ENCODE assay signal across 10 mouse cellular contexts in genomic region chr14:57161201-57161600, GRCm38 (mm10). TPM values are rescaled to one million over a fixed set of nuclear protein-coding genes. Genes with fewer than 3 reads are reported as not detected.
DNase-seq lines count a peak whose midpoint lies in the region; ATAC-seq lines count a peak whose summit lies in the region.
"Had no signal": no experiment of that assay in that cellular context is flagged by ENCODE, and none has a peak within 500 bp of the region (broad histone marks: within the 10 kb centered on the region; RNA-seq: fewer than 3 reads in every experiment).

No protein-coding gene starts in this region.

- no peak overlapping the region for H3K4me2 ChIP-seq in hindbrain, embryonic 15.5 days
- no peak overlapping the region for H3K4me2 ChIP-seq in hindbrain, embryonic 14.5 days (replicated peaks)
- H3K4me2 ChIP-seq in stomach, embryonic 15.5 days = no peak overlapping the region
- H3K4me2 ChIP-seq in forebrain, embryonic 16.5 days (ENCODE audit: low read length) = no peak overlapping the region
- H3K4me2 ChIP-seq: embryonic facial prominence, embryonic 12.5 days had no signal

- WGBS in hindbrain, embryonic 15.5 days = 58% methylated on average over 4 of the region's 4 CpGs
- 58% methylated on average over 4 of the region's 4 CpGs for WGBS in hindbrain, embryonic 14.5 days
- WGBS in stomach, embryonic 15.5 days = 48% methylated on average over 4 of the region's 4 CpGs
- 69% methylated on average over 4 of the region's 4 CpGs for WGBS in forebrain, embryonic 16.5 days

- no peaks in the 10 kb centered on the region for H3K9me3 ChIP-seq in hindbrain, embryonic 15.5 days
- H3K9me3 ChIP-seq in hindbrain, embryonic 14.5 days (ENCODE audit: control insufficient read depth, low read length) = no peaks in the 10 kb centered on the region
- no peaks in the 10 kb centered on the region for H3K9me3 ChIP-seq in stomach, embryonic 15.5 days
- no peaks in the 10 kb centered on the region; the same call in 1 of the 2 replicates for H3K9me3 ChIP-seq in forebrain, embryonic 16.5 days (ENCODE audit: control insufficient read depth, low read length)
- H3K9me3 ChIP-seq: embryonic facial prominence, embryonic 12.5 days had no signal

- no peaks in the 10 kb centered on the region for H3K36me3 ChIP-seq in hindbrain, embryonic 15.5 days
- H3K36me3 ChIP-seq in hindbrain, embryonic 14.5 days (replicated peaks; ENCODE audit: control insufficient read depth, insufficient read depth) = no peaks in the 10 kb centered on the region
- no peaks in the 10 kb centered on the region for H3K36me3 ChIP-seq in stomach, embryonic 15.5 days
- H3K36me3 ChIP-seq in forebrain, embryonic 16.5 days (ENCODE audit: control insufficient read depth, insufficient read depth) = no peaks in the 10 kb centered on the region
- H3K36me3 ChIP-seq: embryonic facial prominence, embryonic 12.5 days had no signal

- no peak overlapping the region for H3K4me3 ChIP-seq in hindbrain, embryonic 15.5 days
- no peak overlapping the region for H3K4me3 ChIP-seq in hindbrain, embryonic 14.5 days (replicated peaks; ENCODE audit: low read length)
- no peak overlapping the region for H3K4me3 ChIP-seq in stomach, embryonic 15.5 days (replicated peaks)
- H3K4me3 ChIP-seq in forebrain, embryonic 16.5 days (replicated peaks; ENCODE audit: low read length) = no peak overlapping the region
- H3K4me3 ChIP-seq: embryonic facial prominence, embryonic 12.5 days had no signal

- 0 out of 2 replicates have a peak, but pooled peaks cover 4% of the 10 kb centered on the region for H3K4me1 ChIP-seq in hindbrain, embryonic 15.5 days (replicated peaks)
- 0 out of 2 replicates have a peak, but pooled peaks cover 4% of the 10 kb centered on the region for H3K4me1 ChIP-seq in hindbrain, embryonic 14.5 days (replicated peaks; ENCODE audit: control insufficient read depth, insufficient read depth, low read length)
- 0 out of 2 replicates have a peak, but pooled peaks cover 13% of the 10 kb centered on the region for H3K4me1 ChIP-seq in stomach, embryonic 15.5 days
- H3K4me1 ChIP-seq in forebrain, embryonic 16.5 days (replicated peaks; ENCODE audit: control insufficient read depth, insufficient read depth, low read length) = no peaks in the 10 kb centered on the region
- H3K4me1 ChIP-seq: embryonic facial prominence, embryonic 12.5 days had no signal

- no peak overlapping the region for H3K27ac ChIP-seq in hindbrain, embryonic 15.5 days (replicated peaks)
- no peak overlapping the region for H3K27ac ChIP-seq in hindbrain, embryonic 14.5 days
- H3K27ac ChIP-seq in stomach, embryonic 15.5 days = peak overlapping the region; percentile 62; the same call in 1 of the 2 replicates
- no peak overlapping the region for H3K27ac ChIP-seq in forebrain, embryonic 16.5 days (ENCODE audit: low read length)
- H3K27ac ChIP-seq: embryonic facial prominence, embryonic 12.5 days had no signal

- ATAC-seq in hindbrain, embryonic 15.5 days (ENCODE audit: low FRiP score, low read depth) = peak; percentile 54; the same call in 1 of the 2 replicates
- no peak; the same call in 1 of the 2 replicates for ATAC-seq in hindbrain, embryonic 14.5 days (ENCODE audit: low FRiP score)
- ATAC-seq in stomach, embryonic 15.5 days (ENCODE audit: insufficient read depth, low FRiP score, low read depth) = peak; percentile 65; the same call in 1 of the 2 replicates
- no peak; the same call in 1 of the 2 replicates for ATAC-seq in forebrain, embryonic 16.5 days

- no peak for DNase-seq in hindbrain, embryonic 14.5 days (ENCODE audit: low spot score)
- DNase-seq in adipocyte (ENCODE audit: low spot score) = peak; percentile 22
- peak; percentile 6 for DNase-seq in forelimb bud, embryonic 11.5 days (ENCODE audit: low read depth, low spot score)
- DNase-seq in layer of hippocampus, adult 9-10 months (ENCODE audit: low spot score) = peak; percentile 11
- DNase-seq in T-cell, adult 2 months (ENCODE audit: low spot score) = no peak

- no peaks in the 10 kb centered on the region for H3K27me3 ChIP-seq in hindbrain, embryonic 15.5 days
- H3K27me3 ChIP-seq in hindbrain, embryonic 14.5 days (ENCODE audit: control insufficient read depth, insufficient read depth, low read length) = no peaks in the 10 kb centered on the region
- no peaks in the 10 kb centered on the region for H3K27me3 ChIP-seq in stomach, embryonic 15.5 days (replicated peaks)
- H3K27me3 ChIP-seq in forebrain, embryonic 16.5 days (replicated peaks; ENCODE audit: control insufficient read depth, insufficient read depth, low read length) = no peaks in the 10 kb centered on the region
- H3K27me3 ChIP-seq: embryonic facial prominence, embryonic 12.5 days had no signal

- H3K9ac ChIP-seq in hindbrain, embryonic 15.5 days = no peak overlapping the region
- no peak overlapping the region for H3K9ac ChIP-seq in hindbrain, embryonic 14.5 days
- H3K9ac ChIP-seq in stomach, embryonic 15.5 days = no peak overlapping the region
- no peak overlapping the region for H3K9ac ChIP-seq in forebrain, embryonic 16.5 days (replicated peaks; ENCODE audit: low read depth, low read length)
- H3K9ac ChIP-seq: embryonic facial prominence, embryonic 12.5 days had no signal

RNA-seq across cellular contexts. Expression of gene Gjb6, which starts 27.8 kb away (rescaled TPM):
- 21.0 and 27.7 TPM in 2 replicates for polyA plus RNA-seq in hindbrain, embryonic 15.5 days (2015; fragmentation: Nextera tagmentation; extraction: Ambion mirVana)
- 23.0 and 25.9 TPM in 2 replicates for polyA plus RNA-seq in hindbrain, embryonic 14.5 days (2014; fragmentation: Nextera tagmentation; extraction: Ambion mirVana)
- polyA plus RNA-seq in stomach, embryonic 15.5 days (2015; fragmentation: Nextera tagmentation; extraction: Ambion mirVana) = 2.5 and 5.3 TPM in 2 replicates
- 11.6 and 16.7 TPM in 2 replicates for polyA plus RNA-seq in forebrain, embryonic 16.5 days (2015; fragmentation: Nextera tagmentation; extraction: Ambion mirVana)
- polyA plus RNA-seq: spleen, adult 2 months had no signal

RNA-seq across cellular contexts. Expression of gene Gm4491, which starts 45.5 kb away (rescaled TPM):
- polyA plus RNA-seq in hindbrain, embryonic 15.5 days (2015; fragmentation: Nextera tagmentation; extraction: Ambion mirVana) = 0.26 TPM in 1 of 2 replicates, not detected in the other
- not detected in 2 replicates for polyA plus RNA-seq in hindbrain, embryonic 14.5 days (2014; fragmentation: Nextera tagmentation; extraction: Ambion mirVana)
- polyA plus RNA-seq in stomach, embryonic 15.5 days (2015; fragmentation: Nextera tagmentation; extraction: Ambion mirVana) = not detected in 2 replicates
- not detected in 2 replicates for polyA plus RNA-seq in forebrain, embryonic 16.5 days (2015; fragmentation: Nextera tagmentation; extraction: Ambion mirVana)
- polyA plus RNA-seq: embryonic facial prominence, embryonic 12.5 days; spleen, adult 2 months had no signal

RNA-seq across cellular contexts. Expression of gene Gjb2, which starts 56.7 kb away (rescaled TPM):
- polyA plus RNA-seq in hindbrain, embryonic 15.5 days (2015; fragmentation: Nextera tagmentation; extraction: Ambion mirVana) = 16.5 and 21.6 TPM in 2 replicates
- 22.1 and 25.4 TPM in 2 replicates for polyA plus RNA-seq in hindbrain, embryonic 14.5 days (2014; fragmentation: Nextera tagmentation; extraction: Ambion mirVana)
- 13.3 and 19.9 TPM in 2 replicates for polyA plus RNA-seq in stomach, embryonic 15.5 days (2015; fragmentation: Nextera tagmentation; extraction: Ambion mirVana)
- polyA plus RNA-seq in forebrain, embryonic 16.5 days (2015; fragmentation: Nextera tagmentation; extraction: Ambion mirVana) = 8.0 and 12.4 TPM in 2 replicates

Comparison
In these comparisons a context has a peak if more than half of its experiments do, and no peak if none do; other contexts are left out.
1. ATAC-seq: peak in hindbrain, embryonic 15.5 days (single experiment) and stomach, embryonic 15.5 days (single experiment); none in hindbrain, embryonic 14.5 days (single experiment) and forebrain, embryonic 16.5 days (single experiment).
2. DNase-seq: peak in adipocyte (single experiment), forelimb bud, embryonic 11.5 days (single experiment) and layer of hippocampus, adult 9-10 months (single experiment); none in hindbrain, embryonic 14.5 days (single experiment) and T-cell, adult 2 months (single experiment).